Mouse (Mus musculus): ENCODE results near the gene Smg5. TPM values are rescaled to one million over a fixed set of nuclear protein-coding genes. Genes with fewer than 3 reads are reported as not detected.

Gene Smg5
- polyA plus RNA-seq, 1 experiment: 84.2 TPM

GRCm38 (mm10) chr3:88407090-88407489 is 71.0 kb downstream of the Smg5 start:
- no peak overlapping the region for H3K4me3 ChIP-seq (ENCODE audit: low read depth, low read length)
- TF ChIP-seq POLR2A (IDR thresholded peaks at IDR 0.05; ENCODE audit: insufficient read depth, low read length) (no peak), EP300 (IDR thresholded peaks at IDR 0.05; ENCODE audit: insufficient read depth, low read depth, low read length) (no peak), CTCF (IDR thresholded peaks at IDR 0.05; ENCODE audit: low read depth, low read length) (peak; percentile 54)
- H3K27me3 ChIP-seq (ENCODE audit: control insufficient read depth, insufficient read depth, low read length, poor library complexity, severe bottlenecking): no peaks in the 10 kb centered on the region
- no peaks in the 10 kb centered on the region for H3K9me3 ChIP-seq (replicated peaks; ENCODE audit: control insufficient read depth, insufficient read depth, low read length, poor library complexity, severe bottlenecking)
- no peak overlapping the region for H3K27ac ChIP-seq (ENCODE audit: insufficient read depth, low read length)
- peaks cover 4% of the 10 kb centered on the region; the same call in 1 of the 2 replicates for H3K36me3 ChIP-seq (ENCODE audit: control insufficient read depth, insufficient read depth, low read length, poor library complexity, severe bottlenecking)
- peaks cover 3% of the 10 kb centered on the region for H3K4me1 ChIP-seq (ENCODE audit: control insufficient read depth, insufficient read depth, low read length)
- no peak overlapping the region for H3K9ac ChIP-seq (ENCODE audit: low read depth, poor library complexity, severe bottlenecking)

- Histone ChIP-seq H3K27me3 (ENCODE audit: control insufficient read depth, insufficient read depth, low read length, poor library complexity, severe bottlenecking) (no peaks in the 10 kb centered on the region), H3K36me3 (ENCODE audit: control insufficient read depth, insufficient read depth, low read length, poor library complexity, severe bottlenecking) (peaks cover 4% of the 10 kb centered on the region; the same call in 1 of the 2 replicates), H3K27ac (ENCODE audit: insufficient read depth, low read length) (no peak overlapping the region), H3K4me3 (ENCODE audit: low read depth, low read length) (no peak overlapping the region), H3K9me3 (replicated peaks; ENCODE audit: control insufficient read depth, insufficient read depth, low read length, poor library complexity, severe bottlenecking) (no peaks in the 10 kb centered on the region), H3K4me1 (ENCODE audit: control insufficient read depth, insufficient read depth, low read length) (peaks cover 3% of the 10 kb centered on the region), H3K9ac (ENCODE audit: low read depth, poor library complexity, severe bottlenecking) (no peak overlapping the region)
- TF ChIP-seq CTCF (IDR thresholded peaks at IDR 0.05; ENCODE audit: low read depth, low read length) (no peak), POLR2A (IDR thresholded peaks at IDR 0.05; ENCODE audit: insufficient read depth, low read length) (no peak), EP300 (IDR thresholded peaks at IDR 0.05; ENCODE audit: insufficient read depth, low read depth, low read length) (no peak)
Observed at GRCm38 (mm10) chr3:88407529-88407928, 71.5 kb downstream of the Smg5 start.

GRCm38 (mm10) chr3:88408953-88409352 is 72.9 kb downstream of the Smg5 start:
- H3K4me1 ChIP-seq (ENCODE audit: control insufficient read depth, insufficient read depth, low read length): peaks cover 3% of the 10 kb centered on the region

DNA sequence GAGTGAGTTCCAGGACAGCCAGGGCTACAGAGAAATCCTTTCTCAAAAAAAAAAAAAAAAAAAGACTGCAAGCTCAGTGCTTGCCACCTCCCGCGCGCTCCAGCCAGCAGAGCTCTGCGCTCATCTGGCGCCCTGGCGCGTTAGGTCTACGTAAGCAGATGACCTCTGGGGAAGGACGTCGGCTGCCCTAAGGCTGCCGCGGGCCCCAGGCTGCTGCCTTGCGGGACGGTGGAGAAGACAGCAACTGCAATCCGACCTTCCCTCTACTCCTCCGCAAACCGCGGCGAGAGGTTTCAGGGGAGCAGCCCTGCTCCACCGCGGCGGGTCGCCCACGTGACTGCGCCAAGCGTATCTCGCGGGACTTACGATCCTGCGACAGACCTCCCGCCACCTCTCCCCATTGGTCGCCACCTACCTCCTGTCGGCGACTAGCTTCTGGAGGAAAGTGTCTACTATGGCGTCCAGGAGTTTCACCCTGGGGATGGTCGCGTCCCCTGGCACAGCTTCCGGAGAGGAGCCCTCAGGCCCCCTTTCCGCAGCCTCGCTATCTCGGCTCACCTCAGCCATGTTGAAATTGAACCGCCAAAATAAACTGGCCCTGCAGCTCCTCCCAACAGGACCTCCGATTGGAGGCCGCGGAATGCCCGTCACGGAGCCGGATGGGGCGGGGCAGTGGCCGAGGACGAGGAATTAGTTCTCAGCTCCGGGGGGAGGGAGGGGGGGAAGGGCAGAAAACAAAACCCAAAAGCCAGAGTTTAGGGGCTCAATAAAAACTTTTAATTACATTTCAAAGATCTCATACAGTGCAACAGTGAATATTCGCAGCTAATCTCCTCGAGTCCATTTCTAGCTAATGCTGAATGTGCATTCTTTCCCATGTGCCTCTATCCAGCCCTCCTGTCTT is 73.9 kb downstream of the Smg5 start, which contains the start of gene Pmf1:
Pmf1 (minus strand) TSS at position 591 of the 904 bp plus-strand sequence.
- TF ChIP-seq POLR2A (IDR thresholded peaks at IDR 0.05; ENCODE audit: insufficient read depth, low read length) (peak; percentile 96), EP300 (IDR thresholded peaks at IDR 0.05; ENCODE audit: insufficient read depth, low read depth, low read length) (no peak)
- Histone ChIP-seq H3K9me3 (replicated peaks; ENCODE audit: control insufficient read depth, insufficient read depth, low read length, poor library complexity, severe bottlenecking) (no peaks in the 10 kb centered on the region), H3K27me3 (ENCODE audit: control insufficient read depth, insufficient read depth, low read length, poor library complexity, severe bottlenecking) (no peaks in the 10 kb centered on the region), H3K36me3 (ENCODE audit: control insufficient read depth, insufficient read depth, low read length, poor library complexity, severe bottlenecking) (no peaks in the 10 kb centered on the region), H3K4me3 (ENCODE audit: low read depth, low read length) (peak within 1 kb of the TSS; percentile 71), H3K27ac (ENCODE audit: insufficient read depth, low read length) (peak within 1 kb of the TSS; percentile 79), H3K4me1 (ENCODE audit: control insufficient read depth, insufficient read depth, low read length) (peaks cover 3% of the 10 kb centered on the region), H3K9ac (ENCODE audit: low read depth, poor library complexity, severe bottlenecking) (peak within 1 kb of the TSS; percentile 70)

More at GRCm38 (mm10) chr3:88408953-88409352, 72.9 kb downstream of the Smg5 start:
- Histone ChIP-seq H3K36me3 (ENCODE audit: control insufficient read depth, insufficient read depth, low read length, poor library complexity, severe bottlenecking) (peaks cover under 1% of the 10 kb centered on the region; the same call in 1 of the 2 replicates), H3K27ac (ENCODE audit: insufficient read depth, low read length) (no peak overlapping the region), H3K27me3 (ENCODE audit: control insufficient read depth, insufficient read depth, low read length, poor library complexity, severe bottlenecking) (no peaks in the 10 kb centered on the region), H3K4me3 (ENCODE audit: low read depth, low read length) (peak overlapping the region; percentile 71), H3K9ac (ENCODE audit: low read depth, poor library complexity, severe bottlenecking) (peak overlapping the region; percentile 70), H3K9me3 (replicated peaks; ENCODE audit: control insufficient read depth, insufficient read depth, low read length, poor library complexity, severe bottlenecking) (no peaks in the 10 kb centered on the region)
- TF ChIP-seq EP300 (IDR thresholded peaks at IDR 0.05; ENCODE audit: insufficient read depth, low read depth, low read length) (no peak), CTCF (IDR thresholded peaks at IDR 0.05; ENCODE audit: low read depth, low read length) (no peak)

DNA sequence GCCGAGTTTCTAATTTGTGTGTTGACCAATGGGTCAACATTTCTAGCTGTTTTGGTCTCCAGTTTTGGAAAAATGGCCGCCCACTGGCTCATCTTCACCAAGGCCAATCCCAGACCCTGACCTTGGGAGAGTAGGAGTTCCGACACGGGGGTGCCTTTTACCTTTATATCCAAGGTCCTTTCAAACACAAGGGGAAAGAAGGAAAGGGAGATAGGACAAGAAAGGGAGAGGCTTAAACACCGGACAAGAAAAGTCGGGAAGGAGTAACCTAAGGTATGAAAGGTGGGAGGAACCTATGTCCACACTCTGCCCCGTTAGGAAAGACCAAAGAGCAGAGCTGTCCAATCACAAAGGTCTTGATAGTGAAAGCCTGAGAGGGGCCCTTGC is 74.6 kb downstream of the Smg5 start:
- TF ChIP-seq EP300 (IDR thresholded peaks at IDR 0.05; ENCODE audit: insufficient read depth, low read depth, low read length) (no peak), CTCF (IDR thresholded peaks at IDR 0.05; ENCODE audit: low read depth, low read length) (no peak), POLR2A (IDR thresholded peaks at IDR 0.05; ENCODE audit: insufficient read depth, low read length) (no peak)
- Histone ChIP-seq H3K9ac (ENCODE audit: low read depth, poor library complexity, severe bottlenecking) (peak overlapping the region; percentile 70), H3K27ac (ENCODE audit: insufficient read depth, low read length) (peak overlapping the region; percentile 79), H3K36me3 (ENCODE audit: control insufficient read depth, insufficient read depth, low read length, poor library complexity, severe bottlenecking) (no peaks in the 10 kb centered on the region), H3K4me3 (ENCODE audit: low read depth, low read length) (peak overlapping the region; percentile 67), H3K4me1 (ENCODE audit: control insufficient read depth, insufficient read depth, low read length) (peaks cover 3% of the 10 kb centered on the region), H3K27me3 (ENCODE audit: control insufficient read depth, insufficient read depth, low read length, poor library complexity, severe bottlenecking) (no peaks in the 10 kb centered on the region), H3K9me3 (replicated peaks; ENCODE audit: control insufficient read depth, insufficient read depth, low read length, poor library complexity, severe bottlenecking) (no peaks in the 10 kb centered on the region)

DNA sequence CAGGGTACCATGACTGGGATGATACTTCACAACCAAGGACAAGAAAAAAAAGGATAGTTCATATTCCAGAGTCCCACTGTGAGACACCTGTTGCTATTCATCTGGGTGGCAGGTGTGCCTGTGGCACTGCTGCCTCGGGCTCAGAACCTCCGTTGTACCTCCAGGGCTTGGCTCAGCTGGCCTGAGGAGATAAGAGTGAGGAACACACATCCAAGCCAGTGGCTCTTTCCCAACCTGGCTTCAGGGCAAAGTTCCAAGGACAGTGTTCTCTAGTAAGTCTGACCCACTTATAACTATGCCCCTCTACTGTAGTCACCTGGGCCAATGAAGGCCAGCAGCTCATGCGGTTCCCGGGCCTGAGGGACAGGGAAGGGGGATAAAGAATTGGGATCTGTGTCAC is 75.6 kb downstream of the Smg5 start:
- Histone ChIP-seq H3K4me3 (ENCODE audit: low read depth, low read length) (no peak overlapping the region), H3K27ac (ENCODE audit: insufficient read depth, low read length) (no peak overlapping the region), H3K4me1 (ENCODE audit: control insufficient read depth, insufficient read depth, low read length) (peaks cover 3% of the 10 kb centered on the region), H3K27me3 (ENCODE audit: control insufficient read depth, insufficient read depth, low read length, poor library complexity, severe bottlenecking) (no peaks in the 10 kb centered on the region), H3K36me3 (ENCODE audit: control insufficient read depth, insufficient read depth, low read length, poor library complexity, severe bottlenecking) (no peaks in the 10 kb centered on the region), H3K9ac (ENCODE audit: low read depth, poor library complexity, severe bottlenecking) (no peak overlapping the region), H3K9me3 (replicated peaks; ENCODE audit: control insufficient read depth, insufficient read depth, low read length, poor library complexity, severe bottlenecking) (no peaks in the 10 kb centered on the region)
- TF ChIP-seq CTCF (IDR thresholded peaks at IDR 0.05; ENCODE audit: low read depth, low read length): no peak
- no peak for TF ChIP-seq POLR2A (IDR thresholded peaks at IDR 0.05; ENCODE audit: insufficient read depth, low read length)
- TF ChIP-seq EP300 (IDR thresholded peaks at IDR 0.05; ENCODE audit: insufficient read depth, low read depth, low read length): no peak

Other genes with a start within 250 kb of the Smg5 start
- 41.5 and 48.1 TPM in 2 replicates for gene Mef2d, start 193.9 kb upstream of the Smg5 start, polyA plus RNA-seq (2011; ENCODE audit: insufficient read depth, insufficient read length, low read depth, missing spikeins)
- gene Rhbg, start 81.6 kb upstream of the Smg5 start, polyA plus RNA-seq (2011; ENCODE audit: insufficient read depth, insufficient read length, low read depth, missing spikeins): 0.82 TPM in 1 of 2 replicates, not detected in the other
- gene Gm38392, start 49.0 kb upstream of the Smg5 start, polyA plus RNA-seq (2011; ENCODE audit: insufficient read depth, insufficient read length, low read depth, missing spikeins): 0.72 and 3.6 TPM in 2 replicates
- 15.5 and 19.8 TPM in 2 replicates for gene Tsacc, start 39.3 kb upstream of the Smg5 start, polyA plus RNA-seq (2011; ENCODE audit: insufficient read depth, insufficient read length, low read depth, missing spikeins)
- gene Cct3, start 39.1 kb upstream of the Smg5 start, polyA plus RNA-seq (2011; ENCODE audit: insufficient read depth, insufficient read length, low read depth, missing spikeins): 584 and 609 TPM in 2 replicates
- gene Glmp, start 11.2 kb upstream of the Smg5 start, polyA plus RNA-seq (2011; ENCODE audit: insufficient read depth, insufficient read length, low read depth, missing spikeins): 89.0 and 93.3 TPM in 2 replicates
- gene Tmem79, start 112 bp upstream of the Smg5 start, polyA plus RNA-seq (2011; ENCODE audit: insufficient read depth, insufficient read length, low read depth, missing spikeins): 9.1 and 12.8 TPM in 2 replicates
- 4.9 and 6.8 TPM in 2 replicates for gene Paqr6, start 28.3 kb downstream of the Smg5 start, polyA plus RNA-seq (2011; ENCODE audit: insufficient read depth, insufficient read length, low read depth, missing spikeins)
- gene Bglap3, start 36.5 kb downstream of the Smg5 start, polyA plus RNA-seq (2011; ENCODE audit: insufficient read depth, insufficient read length, low read depth, missing spikeins): 1.0 and 1.4 TPM in 2 replicates
- gene Bglap2, start 42.4 kb downstream of the Smg5 start, polyA plus RNA-seq (2011; ENCODE audit: insufficient read depth, insufficient read length, low read depth, missing spikeins): not detected in 2 replicates
- gene Bglap, start 48.2 kb downstream of the Smg5 start, polyA plus RNA-seq (2011; ENCODE audit: insufficient read depth, insufficient read length, low read depth, missing spikeins): not detected in 2 replicates
- gene Pmf1, start 74.1 kb downstream of the Smg5 start, polyA plus RNA-seq (2011; ENCODE audit: insufficient read depth, insufficient read length, low read depth, missing spikeins): 88.6 and 102 TPM in 2 replicates
- gene Slc25a44, start 88.9 kb downstream of the Smg5 start, polyA plus RNA-seq (2011; ENCODE audit: insufficient read depth, insufficient read length, low read depth, missing spikeins): 13.5 and 14.7 TPM in 2 replicates
- 2.3 and 4.0 TPM in 2 replicates for gene Sema4a, start 124.9 kb downstream of the Smg5 start, polyA plus RNA-seq (2011; ENCODE audit: insufficient read depth, insufficient read length, low read depth, missing spikeins)
- 30.0 and 37.2 TPM in 2 replicates for gene Lmna, start 173.7 kb downstream of the Smg5 start, polyA plus RNA-seq (2011; ENCODE audit: insufficient read depth, insufficient read length, low read depth, missing spikeins)
- 42.3 and 43.4 TPM in 2 replicates for gene Mex3a, start 196.1 kb downstream of the Smg5 start, polyA plus RNA-seq (2011; ENCODE audit: insufficient read depth, insufficient read length, low read depth, missing spikeins)
- gene Rab25, start 212.0 kb downstream of the Smg5 start, polyA plus RNA-seq (2011; ENCODE audit: insufficient read depth, insufficient read length, low read depth, missing spikeins): 33.2 and 35.1 TPM in 2 replicates
- gene Lamtor2, start 216.8 kb downstream of the Smg5 start, polyA plus RNA-seq (2011; ENCODE audit: insufficient read depth, insufficient read length, low read depth, missing spikeins): 138 and 151 TPM in 2 replicates
- gene Ubqln4, start 217.5 kb downstream of the Smg5 start, polyA plus RNA-seq (2011; ENCODE audit: insufficient read depth, insufficient read length, low read depth, missing spikeins): 118 and 133 TPM in 2 replicates
- 348 and 382 TPM in 2 replicates for gene Ssr2, start 239.6 kb downstream of the Smg5 start, polyA plus RNA-seq (2011; ENCODE audit: insufficient read depth, insufficient read length, low read depth, missing spikeins)

All from ES-Bruce4 (cell line).